Mouse (Mus musculus) fibroblast of lung, adult 2 months (primary cell): ENCODE measurements around the gene Ptn.
"Not testable (repeated sequence)": the region's sequence is repeated elsewhere in the genome, so short reads cannot be mapped to it uniquely, and the experiment has no call there.

Source experiments
- DNase-seq: peaks from one replicate; pipeline ENCODE4 v3.0.0-alpha.2; 2011; ENCODE audit warnings: low read depth

Ptn gene

DNA sequence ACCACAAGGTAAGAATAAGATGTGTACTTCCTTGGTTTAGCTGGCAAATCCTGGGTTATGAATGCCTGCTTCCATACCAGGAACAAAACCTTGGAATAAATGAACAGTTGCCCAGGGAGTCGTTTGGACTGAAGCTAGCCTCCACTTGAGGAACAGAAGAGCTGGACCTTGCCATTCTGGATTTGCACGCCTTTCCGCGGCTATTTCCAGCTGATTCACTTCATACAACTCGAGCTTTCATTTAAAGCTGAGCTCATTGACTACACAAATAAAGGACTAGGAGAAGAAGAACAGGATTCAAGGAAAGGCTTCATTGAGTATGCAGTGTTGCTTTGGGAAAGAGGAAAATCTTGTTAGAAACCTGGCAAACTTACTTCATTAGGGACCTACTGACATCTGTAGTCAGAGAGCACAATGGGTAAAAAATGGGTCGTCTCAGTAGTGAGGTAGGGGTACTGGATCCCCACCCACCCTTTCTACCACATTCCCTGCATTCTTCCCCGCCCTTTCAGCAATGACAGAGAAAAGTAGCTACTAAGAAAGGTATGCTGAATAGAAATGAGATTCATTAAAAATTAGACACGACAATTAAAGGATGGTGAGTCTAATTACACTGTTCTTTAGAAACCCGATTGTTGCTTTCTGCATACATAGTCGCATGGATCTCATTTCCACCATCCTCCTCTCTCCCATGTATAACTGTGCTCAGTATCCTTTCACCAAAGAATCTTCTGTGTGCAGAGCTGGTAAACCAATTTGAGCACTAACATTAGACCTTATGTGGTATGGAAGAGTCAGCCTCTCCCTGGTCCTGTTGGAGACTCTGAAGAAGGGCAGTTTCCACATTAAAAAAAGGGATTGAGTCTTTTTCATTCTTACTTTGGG is 54.8 kb downstream of the Ptn start:
- no peak for DNase-seq

DNA sequence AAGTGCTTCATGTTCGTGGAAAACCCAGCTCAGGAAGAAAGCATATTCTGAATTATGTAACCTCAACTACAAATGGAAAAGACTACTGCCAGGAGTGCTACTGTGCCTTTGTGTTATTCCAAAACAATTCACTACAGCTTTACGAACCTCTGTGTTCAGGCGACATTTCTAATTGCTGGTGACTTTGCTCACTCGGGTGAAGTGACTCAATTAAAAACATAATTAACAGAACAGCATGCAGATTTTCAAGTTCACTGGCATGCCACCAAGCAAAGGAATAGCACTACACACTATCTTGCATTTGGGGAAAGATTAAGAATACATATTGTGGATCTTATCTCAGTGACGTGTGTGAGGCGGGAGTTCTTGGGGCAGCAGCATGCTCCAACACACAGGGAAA is 57.1 kb downstream of the Ptn start:
- DNase-seq: no peak

DNA sequence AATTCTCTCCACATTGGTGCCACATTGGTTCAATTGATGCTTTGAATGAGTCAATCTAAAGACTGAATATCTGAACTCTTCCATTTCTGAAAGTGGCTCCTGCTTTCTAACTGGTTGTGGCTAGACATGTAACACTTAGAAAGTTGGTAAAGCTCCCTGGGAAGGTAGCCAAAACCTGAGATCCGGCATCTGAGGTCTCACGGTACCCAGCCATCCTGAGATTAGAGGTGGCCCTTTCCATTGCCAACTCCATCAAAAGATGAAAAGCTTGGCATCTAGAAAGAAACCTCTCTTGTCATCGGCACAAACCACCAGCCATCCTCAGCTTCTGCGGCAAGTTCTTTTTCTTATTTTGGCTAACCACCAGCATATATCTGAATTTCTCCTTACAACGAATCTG is 70.2 kb downstream of the Ptn start:
- DNase-seq: peak; percentile 26

DNA sequence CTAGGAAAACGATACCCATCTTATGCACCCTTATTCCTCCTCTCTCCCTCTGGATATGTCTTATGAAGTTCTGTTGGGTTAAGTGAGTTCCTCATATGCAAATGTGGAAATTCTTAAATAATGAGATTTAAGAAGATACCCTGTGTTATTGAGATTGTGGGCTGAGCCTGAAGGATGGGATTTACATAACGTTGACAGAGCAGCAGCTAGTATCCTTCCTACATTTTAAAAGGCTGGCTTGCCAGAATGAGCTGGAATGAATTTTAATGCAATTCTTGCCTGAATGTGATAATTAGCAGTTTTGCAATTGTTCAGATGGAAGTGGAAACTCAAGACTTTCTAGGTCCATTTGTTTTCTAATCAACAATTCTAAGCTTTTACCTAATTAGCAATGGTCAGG is 73.3 kb downstream of the Ptn start:
- DNase-seq: no peak

DNA sequence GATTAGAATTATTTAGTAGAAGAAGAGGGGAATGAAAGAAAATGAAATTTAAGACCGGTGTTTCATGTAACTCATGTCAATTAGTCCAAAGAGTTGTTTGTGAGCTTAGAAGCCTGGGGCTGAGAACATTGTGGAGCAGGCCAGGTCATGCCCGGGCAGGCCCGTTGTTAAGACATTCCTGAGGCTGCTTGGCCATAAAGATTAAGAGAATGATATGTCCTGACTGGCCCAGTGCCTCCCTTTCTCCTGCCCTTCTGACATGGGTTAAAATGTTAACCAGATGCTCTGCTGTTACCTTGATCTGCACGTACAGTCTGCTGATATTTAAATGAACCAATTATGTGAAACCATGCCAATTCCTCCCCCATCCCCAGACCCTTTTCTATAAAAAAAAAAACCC is 74.4 kb downstream of the Ptn start:
- not testable (repeated sequence) for DNase-seq

DNA sequence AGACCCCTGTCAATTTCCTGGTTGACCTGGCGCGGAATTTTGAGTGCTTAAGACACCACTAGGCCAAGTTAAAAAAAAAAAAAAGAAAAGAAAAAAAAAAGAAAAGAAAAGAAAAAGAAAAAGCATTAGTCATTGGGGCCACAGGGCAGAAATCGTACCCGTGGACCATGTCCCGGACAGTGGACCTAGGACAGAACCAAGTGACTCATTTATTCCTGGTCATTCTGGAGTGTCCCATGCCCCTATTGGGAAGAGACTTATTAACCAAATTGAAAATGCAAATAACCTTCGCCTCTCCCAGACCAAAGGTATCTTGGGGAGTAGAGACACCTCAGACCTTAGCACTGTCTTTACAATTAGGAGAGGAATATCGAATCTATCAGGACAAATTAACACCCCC is 80.2 kb downstream of the Ptn start:
- DNase-seq: not testable (repeated sequence)

DNA sequence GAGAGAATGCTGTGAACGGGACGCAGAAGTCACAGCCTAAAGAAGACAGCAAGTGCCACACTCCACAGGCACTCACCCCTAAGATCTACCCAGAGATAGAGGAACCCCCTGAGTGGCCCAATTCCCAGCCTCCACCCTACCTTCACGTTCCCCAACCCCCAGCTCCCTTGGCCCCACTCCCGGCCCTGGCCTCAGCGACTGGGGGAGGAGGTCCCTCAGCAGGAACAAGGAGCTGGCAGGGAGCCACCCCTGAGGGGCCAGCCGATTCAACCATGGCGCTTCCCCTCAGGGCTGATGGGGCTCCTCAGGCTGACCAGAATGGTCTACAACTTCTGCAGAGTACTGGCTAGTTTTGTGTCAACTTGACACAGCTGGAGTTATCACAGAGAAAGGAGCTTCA is 81.9 kb downstream of the Ptn start:
- no peak for DNase-seq

DNA sequence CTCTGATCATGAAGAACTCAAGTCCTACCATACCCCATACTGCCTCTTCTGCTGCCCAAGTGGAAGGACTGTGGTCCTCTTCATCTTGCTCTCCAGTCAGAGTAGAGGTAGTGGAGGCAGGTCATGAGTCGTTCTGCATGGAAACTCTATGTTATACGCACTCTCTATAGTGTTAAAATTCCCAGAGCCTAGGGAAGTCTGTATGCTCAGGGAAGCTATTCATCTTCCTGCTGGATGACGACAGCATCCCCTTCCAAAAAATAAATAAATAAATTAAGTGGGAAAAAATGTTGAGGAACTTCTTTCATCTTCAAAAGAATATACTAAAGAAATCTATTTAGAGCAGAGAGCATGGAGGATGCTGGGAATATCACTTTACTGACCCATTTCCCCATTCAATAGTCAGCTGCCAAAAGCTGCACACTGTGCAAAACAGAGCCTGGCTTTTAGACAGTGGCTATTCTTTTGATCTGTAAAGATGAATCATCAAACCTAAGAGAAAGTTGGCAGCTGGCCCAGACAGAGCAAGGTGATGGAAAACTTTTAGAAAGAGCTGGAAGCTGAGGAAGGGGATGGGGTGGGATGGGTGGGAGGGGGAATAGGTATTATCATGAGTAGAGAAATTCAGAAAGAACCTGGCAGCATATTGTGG is 84.4 kb downstream of the Ptn start:
- peak; percentile 4 for DNase-seq

DNA sequence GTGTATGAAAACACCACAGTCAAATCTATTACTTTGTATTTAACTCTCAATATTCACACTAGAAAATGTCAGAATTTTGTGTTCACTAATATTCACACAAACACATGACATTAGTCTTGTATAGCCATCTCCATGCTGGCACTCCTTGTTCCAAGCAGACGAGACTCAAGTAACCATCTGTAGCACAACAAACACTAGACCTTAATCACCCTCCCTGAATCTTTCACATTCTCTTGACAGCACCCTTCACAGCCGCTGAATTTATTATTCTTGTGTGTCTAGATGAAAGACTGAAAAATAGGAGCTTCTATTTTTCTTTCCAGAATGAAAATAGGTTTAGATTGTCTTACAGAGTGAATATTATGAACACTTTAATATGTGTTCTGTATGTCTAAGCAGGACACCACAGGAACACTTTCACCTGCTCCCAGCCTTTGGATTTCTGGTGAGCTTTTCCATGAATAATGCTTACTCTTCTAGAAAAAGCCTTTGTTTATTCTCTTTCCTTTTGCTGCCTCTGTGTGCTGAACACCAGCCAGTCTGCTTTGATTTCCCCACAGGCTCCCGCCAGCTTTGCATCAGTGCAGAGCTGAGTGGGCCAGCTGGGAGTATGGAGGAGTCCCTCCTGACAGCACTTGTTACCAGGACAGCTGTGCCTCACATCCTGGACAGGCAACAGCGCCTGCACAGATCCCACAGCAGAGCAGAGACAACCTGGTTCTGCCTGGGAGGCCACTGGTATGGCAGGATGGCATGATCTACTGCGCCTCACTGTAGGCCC is 87.1 kb downstream of the Ptn start:
- no peak for DNase-seq

DNA sequence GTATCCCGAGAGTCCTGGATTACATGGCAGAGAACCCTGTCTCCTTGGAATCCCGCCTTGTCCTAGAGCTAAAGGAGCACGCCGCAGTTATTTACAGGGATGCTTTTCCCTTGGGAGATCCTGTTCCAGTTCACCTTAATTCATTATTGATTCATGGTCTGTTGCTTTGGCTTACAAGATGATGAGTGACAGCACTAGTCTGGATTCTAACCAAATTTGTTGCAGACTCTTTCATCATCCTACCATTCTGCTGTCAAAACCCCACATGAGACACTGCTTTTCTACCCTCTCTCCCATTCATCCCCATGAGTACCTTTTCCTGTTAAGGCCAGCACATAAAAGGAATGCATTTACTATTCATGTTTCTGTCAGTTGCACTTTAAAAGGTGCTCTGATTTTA is 96.7 kb downstream of the Ptn start:
- no peak for DNase-seq

DNA sequence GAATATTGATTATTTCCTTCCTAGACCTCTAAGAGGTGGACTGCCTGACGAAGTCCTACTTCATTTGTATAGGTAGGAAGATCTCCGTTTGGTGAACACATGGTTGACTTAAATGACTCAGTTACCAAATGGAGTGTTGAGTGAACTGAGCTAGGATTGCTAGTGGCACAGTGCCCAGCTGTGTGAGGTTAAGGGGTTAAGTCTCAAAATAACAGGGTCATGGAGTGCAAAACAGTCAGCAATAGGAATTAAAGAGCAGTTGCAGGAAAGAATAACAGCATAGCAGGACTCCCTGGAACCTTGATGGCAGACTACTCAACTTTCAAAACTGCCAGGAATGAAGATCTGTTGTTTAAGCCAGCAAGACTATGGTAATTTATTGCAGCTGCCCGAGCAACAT is 114.5 kb downstream of the Ptn start:
- DNase-seq: no peak

DNA sequence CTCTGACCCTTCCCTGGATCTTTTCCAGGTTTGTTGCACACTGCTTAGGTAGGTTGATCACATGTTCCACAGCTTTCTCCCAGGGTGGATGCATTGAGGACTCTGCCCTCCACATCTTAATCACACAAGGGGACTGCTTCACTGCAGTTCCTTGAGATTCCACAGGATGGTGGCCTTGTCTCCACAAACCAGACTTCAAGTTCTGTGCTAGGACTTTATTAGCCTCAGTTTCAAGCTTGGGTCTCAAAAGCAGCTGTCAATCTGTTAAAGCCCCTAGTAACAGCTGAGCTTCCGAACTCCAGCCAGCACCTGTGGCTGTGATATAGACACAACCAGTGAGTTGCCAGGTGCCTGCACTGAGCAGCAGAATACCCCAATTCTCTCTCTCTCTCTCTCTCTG is 118.5 kb downstream of the Ptn start:
- no peak for DNase-seq

DNA sequence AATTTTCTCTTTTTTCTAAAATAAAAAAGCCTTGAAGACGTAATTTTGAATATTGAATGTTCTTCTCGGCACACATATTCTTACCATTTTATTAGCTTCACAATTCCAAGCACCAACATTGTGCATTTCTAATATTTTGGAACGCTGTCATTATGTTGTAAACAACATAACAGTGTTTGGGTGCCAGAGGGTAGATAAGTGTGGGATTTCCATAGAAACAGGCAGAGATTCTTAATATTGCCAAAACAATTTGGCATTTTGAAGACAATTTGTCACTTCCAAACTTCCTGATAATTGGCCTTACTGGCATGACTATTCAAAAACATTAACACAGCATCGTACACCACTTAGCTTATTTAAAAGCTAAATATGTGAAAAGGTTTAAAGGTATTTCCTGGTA is 119.1 kb downstream of the Ptn start:
- no peak for DNase-seq

DNA sequence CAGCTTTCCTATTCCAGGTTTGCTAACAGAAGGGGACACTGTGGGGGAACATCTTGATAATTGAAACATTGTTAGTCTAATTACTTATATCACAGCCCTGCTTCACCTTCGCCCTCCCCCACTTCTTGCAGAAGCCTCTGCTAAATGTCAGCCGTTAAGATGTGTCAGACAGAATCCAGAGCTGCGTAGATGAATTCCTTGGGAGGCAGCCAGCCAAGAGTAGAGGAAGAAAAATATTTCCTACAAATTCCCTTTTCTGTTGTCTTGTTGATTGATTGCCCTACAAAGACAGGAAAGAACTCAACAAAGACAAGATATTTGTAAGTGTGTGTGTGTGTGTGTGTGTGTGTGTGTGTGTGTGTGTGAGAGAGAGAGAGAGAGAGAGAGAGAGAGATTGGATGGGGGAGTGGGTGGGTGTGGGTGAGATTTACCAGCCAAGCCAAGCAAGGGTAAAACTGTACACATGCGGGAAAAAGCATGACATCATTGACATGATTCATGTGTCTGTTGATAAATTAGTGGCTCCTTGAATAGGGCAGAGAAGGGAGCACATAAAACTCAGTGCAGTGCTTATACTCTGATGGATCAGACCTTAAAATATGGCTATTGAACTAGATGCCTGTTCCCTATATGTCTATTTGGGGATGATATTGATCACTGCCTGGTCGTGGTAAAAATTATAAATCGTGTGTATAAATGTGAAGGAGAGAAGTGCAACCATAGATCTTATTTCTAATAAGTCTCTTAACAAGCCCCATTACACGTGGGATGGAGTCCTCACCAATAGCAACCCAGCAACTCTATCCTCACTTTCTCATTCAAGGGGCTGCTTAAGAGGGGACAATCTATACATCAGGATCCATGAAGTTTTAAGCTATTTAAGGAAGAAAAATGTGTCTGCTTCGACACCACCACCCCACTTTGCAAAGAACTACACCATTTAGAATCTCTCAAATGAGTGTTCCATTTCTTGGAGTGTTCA is 133.0 kb downstream of the Ptn start:
- no peak for DNase-seq

DNA sequence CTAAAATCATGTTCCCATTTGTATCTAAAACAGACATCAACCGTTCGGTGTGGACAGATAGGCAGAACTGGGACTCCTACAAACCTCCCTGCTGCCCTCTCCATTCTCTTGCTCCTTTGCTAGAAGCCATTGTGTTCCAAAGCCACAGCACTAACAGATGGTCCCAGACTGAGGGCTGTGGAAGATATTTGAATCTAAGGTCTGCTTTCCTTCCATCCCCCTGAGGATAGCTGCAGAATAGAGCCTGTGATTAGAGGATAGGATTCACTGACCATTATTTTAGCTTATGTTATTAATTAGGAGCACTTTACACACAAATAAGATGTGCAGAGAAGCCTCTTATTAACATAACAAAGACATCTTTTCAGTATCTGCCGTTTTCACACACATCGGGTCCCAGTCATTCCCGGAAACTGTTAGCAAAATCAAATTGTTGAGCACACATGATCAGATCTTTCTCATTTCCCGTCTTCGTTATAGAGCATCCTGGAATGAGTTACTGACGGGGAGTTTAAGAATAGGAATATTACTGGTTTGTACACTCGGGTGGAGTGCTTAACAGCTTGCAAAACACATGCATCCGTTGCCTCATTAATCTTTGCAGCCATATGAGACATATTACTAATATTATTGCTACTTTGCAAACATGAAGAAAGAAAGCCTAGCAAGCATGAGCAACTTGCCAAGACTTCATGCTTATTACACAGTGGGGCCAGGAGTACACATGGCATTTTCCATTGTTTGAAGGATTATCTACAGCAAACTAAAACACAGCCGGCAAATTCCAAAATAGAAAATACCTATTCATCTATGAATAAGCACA is 137.4 kb downstream of the Ptn start:
- no peak for DNase-seq

DNA sequence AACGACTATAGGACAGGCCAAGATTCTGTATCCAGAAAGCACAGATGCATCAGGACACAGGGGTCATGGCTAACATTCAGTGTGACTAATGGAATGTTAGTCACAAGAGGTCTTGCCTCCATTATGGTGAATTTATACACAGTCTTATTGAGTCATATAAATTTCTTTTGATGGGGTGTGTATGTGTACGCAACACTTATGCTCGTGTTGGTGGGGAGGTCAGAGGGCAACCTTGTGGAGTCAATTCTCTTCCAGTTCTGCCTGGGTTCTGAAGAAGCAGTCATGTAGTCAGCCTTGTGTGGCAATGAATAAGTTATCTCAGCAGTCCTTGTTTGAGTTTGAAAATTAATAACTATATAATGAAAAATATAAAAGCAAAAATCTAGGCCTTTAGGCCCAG is 138.7 kb downstream of the Ptn start:
- DNase-seq: no peak
